Mouse (Mus musculus): ENCODE measurements around the gene Zbtb22.

Zbtb22 gene

DNA sequence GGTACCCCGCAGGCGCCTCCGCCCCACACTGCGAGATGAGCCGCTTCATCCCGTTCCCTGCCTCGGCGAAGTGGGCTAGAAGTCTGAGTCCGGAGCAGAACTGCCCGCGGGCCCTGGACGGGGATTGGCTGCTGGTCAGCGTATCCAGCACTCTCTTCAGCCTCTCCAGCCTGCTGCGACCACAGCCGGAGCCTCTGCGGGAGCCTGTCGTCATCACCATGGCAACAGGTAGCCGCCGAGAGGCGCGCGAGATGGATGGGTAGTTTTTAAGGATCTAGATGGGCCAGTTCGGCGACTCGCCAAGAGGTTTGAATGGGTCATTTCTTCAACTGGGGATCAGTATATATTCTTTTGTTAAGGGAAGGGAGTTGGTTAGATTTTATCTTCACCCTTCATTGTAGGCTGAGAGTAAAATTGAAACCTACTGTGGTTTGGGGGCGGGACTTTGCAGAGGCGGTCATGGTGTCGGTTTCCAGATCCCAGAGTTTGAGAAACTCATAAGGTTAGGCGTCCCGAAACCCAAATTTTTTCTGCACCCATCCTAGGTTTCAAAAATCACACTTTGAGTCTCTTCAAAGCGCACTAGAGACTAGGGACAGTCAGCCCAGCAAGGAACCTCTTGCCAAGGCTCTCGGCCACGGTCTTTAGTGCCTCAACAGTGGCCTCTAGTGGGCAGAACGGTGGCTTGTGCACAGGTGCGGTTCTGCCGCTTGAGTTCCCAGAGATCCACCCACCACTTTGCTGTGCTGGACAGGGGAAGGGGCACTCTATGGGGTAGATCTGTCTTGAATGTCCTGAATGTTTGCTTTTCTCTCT lies 4.8 kb downstream of the Zbtb22 start:
- no peak for DNase-seq (ENCODE audit: low read depth, low spot score)

DNA sequence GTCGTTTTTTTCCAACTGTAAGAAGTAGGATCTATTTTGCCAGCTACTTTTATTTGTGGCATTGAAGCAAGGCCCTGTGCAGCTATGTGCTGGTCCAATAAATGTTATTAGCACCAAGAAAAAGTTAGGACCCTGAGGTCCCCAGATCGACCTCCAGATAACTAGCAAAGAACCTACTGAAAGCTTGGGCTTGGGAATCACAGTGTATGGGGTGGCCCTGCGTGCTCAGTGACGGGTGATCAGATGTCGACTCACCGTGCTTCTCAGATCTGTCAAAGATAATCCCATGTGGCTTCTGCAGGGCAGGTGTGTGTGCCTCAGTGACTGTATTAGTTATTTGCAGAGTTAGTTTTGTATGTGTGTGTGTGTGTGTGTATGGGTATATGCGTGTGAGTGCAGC lies 5.7 kb downstream of the Zbtb22 start:
- DNase-seq (ENCODE audit: low read depth, low spot score), result no peak

GRCm38 (mm10) chr17:33924577-33925283 lies 9.0 kb downstream of the Zbtb22 start:
- no peak for DNase-seq (ENCODE audit: low read depth, low spot score)

DNA sequence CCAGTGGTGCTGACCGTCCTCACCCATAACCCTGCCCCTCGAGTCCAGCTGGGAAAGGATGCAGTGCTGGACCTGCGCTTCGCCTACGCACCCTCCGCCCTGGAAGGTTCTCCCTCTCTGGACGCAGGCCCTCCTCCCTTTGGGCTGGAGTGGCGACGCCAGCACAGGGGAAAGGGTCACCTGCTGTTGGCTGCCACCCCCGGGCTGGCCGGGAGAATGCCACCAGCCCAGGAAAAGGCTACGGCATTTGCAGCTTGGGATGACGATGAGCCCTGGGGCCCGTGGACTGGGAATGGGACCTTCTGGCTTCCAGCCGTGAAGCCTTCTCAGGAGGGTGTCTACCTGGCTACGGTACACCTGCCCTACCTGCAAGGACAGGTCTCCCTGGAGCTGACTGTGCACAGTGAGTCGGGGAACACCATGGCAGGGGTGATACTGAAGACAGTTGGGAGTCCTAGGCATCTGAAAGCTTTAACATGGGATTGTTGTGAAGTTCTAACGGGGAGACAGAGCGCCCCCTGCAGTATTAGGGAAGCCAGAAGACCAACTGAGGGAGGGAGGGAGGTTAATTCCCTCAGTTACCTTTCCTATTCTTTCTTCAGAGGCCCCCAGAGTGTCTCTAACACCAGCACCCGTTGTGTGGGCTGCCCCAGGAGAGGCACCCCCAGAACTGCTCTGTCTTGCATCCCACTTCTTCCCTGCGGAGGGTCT lies 9.9 kb downstream of the Zbtb22 start:
- DNase-seq (ENCODE audit: low read depth, low spot score), result no peak

GRCm38 (mm10) chr17:33926207-33926932 lies 10.7 kb downstream of the Zbtb22 start:
- DNase-seq (ENCODE audit: low read depth, low spot score), result no peak

GRCm38 (mm10) chr17:33928251-33928947 lies 12.7 kb downstream of the Zbtb22 start:
- no peak for DNase-seq (ENCODE audit: low read depth, low spot score)

DNA sequence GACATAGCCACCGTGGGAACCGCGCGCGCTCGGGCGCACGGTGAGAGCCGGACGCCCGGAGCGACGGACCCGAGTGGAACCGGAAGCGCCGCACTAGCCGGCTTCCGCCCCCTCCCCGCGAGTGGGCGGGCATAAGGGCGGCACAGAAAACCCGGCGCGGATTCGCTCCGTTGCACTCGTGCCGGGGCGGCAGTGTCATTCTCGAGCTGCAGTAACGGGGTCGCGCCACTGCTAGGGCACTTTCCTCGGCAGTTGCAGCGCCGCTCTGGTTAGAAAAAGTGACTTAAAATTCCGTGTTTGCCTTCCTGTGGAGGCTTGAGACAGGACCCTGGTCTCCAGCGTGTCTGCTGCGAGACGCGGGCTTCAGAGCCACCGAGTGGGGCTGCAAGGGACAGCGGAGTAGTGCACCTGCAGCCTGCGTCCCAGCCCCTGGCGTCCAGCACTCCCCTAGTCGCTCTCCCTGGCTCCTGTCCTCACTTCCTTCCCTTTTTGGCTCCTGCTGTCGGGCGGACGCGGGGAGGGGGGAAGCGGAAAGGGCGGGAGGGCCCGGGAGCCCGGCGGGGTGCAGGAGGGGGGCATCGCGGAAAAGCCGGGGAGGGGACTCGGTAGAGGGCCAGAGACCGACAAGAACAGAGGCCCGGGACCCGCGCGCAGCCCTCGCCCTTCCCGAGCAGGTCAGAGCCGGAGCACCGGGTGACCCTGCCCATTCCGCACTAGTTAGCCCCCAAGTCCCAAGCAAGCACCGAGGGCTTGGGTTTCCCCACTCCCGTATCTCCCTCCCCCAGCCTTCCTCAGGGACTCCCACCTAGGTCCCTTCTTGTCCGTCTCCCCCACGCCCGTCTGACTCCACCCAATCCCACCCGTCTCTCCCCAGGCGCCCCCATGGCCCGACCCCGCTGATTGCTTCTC lies 13.9 kb downstream of the Zbtb22 start, which contains the start of gene Rgl2:
Rgl2 (plus strand) TSS at position 173 of the 909 bp plus-strand sequence.
- DNase-seq (ENCODE audit: low read depth, low spot score), result peak; percentile 82

- DNase-seq (ENCODE audit: low read depth, low spot score), result no peak
Measured at GRCm38 (mm10) chr17:33930280-33931158, 14.8 kb downstream of the Zbtb22 start.

DNA sequence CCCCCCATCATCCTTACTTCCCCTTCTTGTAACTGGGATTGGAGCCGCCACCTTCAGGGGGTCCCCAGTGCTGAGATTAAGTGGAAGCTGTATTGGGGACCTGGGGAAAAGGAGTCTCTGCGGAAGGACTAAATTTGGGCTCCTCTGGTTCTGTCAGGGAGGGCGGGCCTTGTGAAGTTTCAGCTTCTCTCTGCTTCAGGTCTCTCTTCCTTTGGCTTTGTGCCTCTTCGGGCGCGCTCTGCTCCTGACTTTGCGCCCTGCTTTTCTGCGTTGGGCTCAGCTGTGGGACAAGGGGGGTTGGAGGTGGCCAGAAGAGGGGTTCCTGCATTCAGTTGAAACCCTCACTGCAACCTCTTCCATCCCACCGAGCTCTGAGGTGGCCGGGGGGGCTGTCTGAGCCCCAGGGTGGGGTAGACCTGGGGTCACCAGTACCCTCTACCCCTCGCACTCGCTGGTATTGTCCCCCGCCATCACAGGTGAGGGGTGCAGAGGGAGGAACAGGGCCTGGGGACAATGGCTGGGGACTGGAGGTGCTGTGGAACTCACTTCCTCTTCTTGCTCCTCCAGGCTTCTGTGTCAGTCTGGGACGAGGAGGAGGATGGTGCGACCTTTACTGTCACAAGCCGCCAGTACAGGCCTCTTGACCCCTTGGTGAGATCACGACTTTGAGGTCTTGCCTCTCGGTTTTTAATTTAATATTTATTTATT lies 15.6 kb downstream of the Zbtb22 start:
- DNase-seq (ENCODE audit: low read depth, low spot score), result no peak

- DNase-seq (ENCODE audit: low read depth, low spot score), result no peak
Measured at GRCm38 (mm10) chr17:33931947-33932346, 16.2 kb downstream of the Zbtb22 start.

DNA sequence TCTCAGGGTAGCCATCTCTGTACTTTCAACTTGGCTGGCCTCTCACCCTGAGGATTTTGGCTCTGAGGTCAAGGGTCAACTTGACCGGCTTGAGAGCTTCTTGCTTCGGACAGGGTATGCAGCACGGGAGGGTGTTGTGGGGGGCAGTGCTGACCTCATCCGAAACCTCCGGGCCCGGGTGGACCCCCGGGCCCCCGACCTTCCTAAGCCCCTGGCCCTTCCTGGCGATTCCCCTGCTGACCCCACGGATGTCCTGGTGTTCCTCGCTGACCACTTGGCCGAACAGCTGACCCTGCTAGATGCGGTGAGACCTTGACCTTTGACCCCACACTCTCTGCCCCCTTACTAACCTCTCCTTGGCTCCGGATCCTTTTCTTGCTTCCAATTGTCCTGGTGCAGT lies 16.7 kb downstream of the Zbtb22 start:
- DNase-seq (ENCODE audit: low read depth, low spot score), result no peak

DNA sequence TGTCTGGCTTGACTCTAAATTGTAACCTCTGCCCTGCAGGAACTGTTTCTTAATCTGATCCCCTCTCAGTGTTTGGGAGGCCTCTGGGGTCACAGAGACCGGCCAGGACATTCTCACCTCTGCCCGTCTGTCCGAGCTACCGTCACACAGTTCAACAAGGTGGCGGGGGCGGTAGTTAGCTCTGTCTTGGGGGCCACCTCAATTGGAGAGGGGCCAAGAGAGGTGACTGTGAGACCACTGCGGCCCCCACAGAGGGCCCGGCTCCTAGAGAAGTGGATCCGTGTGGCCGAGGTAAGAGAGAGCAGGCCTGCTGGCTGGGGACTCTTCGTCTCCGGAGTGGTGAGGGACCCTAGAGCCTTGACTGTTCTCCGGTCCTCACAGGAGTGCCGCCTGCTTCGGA lies 17.3 kb downstream of the Zbtb22 start:
- no peak for DNase-seq (ENCODE audit: low read depth, low spot score)

DNA sequence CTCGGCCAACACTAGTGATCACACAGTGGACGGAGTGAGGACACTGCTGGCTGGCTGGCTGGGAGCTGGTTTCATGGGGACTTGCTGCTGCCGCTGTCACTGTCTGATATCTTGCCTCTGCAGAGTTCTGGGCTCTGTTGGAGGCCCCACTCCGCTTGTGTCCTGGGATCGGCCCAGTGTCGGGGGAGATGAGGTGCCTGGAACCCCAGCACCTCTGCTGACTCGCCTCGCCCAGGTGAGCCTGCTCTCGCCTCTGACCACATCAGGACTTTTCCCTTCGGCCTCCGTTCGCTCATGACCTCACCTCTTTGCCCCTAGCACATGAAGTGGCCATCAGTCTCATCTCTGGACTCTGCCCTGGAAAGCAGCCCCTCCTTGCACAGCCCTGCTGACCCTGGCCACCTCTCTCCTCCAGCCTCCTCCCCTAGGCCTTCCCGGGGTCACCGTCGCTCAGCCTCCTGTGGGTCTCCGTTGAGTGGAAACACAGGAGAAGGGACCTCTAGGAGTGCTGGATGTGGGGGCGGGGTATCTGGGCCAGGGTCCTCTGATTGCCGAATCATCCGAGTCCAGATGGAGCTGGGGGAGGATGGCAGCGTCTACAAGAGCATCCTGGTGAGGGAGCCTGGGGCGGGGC lies 19.8 kb downstream of the Zbtb22 start:
- DNase-seq (ENCODE audit: low read depth, low spot score), result no peak

GRCm38 (mm10) chr17:33936993-33937392 lies 21.3 kb downstream of the Zbtb22 start:
- no peak for DNase-seq (ENCODE audit: low read depth, low spot score)

DNA sequence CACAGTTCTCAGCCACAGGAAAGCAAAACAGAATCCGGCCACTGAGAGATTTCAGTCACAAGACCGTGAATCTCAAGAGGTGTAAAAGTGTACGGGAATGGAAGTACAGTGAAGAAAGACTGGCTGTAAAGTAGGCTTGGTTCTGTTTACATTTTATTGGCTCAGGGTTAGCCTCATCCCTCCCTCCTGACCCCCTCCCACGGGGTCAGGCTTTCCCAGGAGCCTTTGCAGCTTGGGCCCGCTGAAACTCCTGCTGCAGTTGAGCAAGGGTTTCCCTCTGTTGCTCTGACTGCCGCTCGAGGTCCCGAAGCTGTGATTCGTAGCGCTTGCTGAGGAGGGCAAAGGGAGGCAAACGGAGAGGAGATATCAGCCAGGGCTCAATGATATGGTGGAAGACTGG lies 23.1 kb downstream of the Zbtb22 start:
- no peak for DNase-seq (ENCODE audit: low read depth, low spot score)

GRCm38 (mm10) chr17:33940206-33940805 lies 24.6 kb downstream of the Zbtb22 start, which contains the start of the genes Pfdn6 and Wdr46:
Gene Pfdn6, minus strand, starts transcription at chr17:33940343.
Gene Wdr46, plus strand, starts transcription at chr17:33940660.
- peak; percentile 76 for DNase-seq (ENCODE audit: low read depth, low spot score)

DNA sequence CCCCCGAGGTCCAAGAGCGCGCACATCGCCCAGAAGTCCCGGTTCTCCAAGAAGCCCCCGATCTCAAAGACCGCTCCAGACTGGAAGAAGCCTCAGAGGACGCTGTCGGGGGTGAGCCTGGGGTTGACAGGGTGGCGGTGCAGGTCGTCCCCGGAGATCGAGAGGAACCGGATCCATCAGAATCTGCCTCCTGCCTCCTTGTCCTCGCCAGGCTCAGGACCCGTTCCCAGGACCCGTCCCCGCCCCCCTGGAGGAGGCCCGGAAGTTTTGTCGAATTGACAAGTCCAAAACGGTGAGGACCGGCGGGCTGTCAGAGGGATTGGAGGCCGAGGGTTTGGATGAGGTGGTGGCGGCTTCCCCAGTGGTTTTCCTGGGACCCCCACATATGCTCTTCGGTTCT lies 25.3 kb downstream of the Zbtb22 start:
- DNase-seq (ENCODE audit: low read depth, low spot score), result no peak

Data from skeletal muscle tissue, adult 2 months (tissue).